Mouse (Mus musculus) lung, adult 18-20 months (tissue): ENCODE measurements around the gene Qsox2.

ENCODE experiments used
- DNase-seq, 2 experiments: peaks; one replicate each; pipeline ENCODE4 v3.0.0; 2022; ENCODE audit warnings: mixed read lengths in 2 of 2

Gene Qsox2

GRCm38 (mm10) chr2:26237290-26237782, at the start of gene Qsox2:
TSS of gene Qsox2 (minus strand) at chr2:26237525.
- DNase-seq, result peak; percentile 92 to 96

GRCm38 (mm10) chr2:26286391-26286790, 49.1 kb upstream of the Qsox2 start:
- DNase-seq, result no peak

GRCm38 (mm10) chr2:26285804-26286203, 48.5 kb upstream of the Qsox2 start:
- no peak for DNase-seq

GRCm38 (mm10) chr2:26280594-26280993, 43.3 kb upstream of the Qsox2 start:
- no peak for DNase-seq

GRCm38 (mm10) chr2:26279712-26280111, 42.4 kb upstream of the Qsox2 start:
- no peak for DNase-seq

- peak; percentile 33 to 56 for DNase-seq
Measured at GRCm38 (mm10) chr2:26273611-26274010, 36.3 kb upstream of the Qsox2 start.

- no peak for DNase-seq
Measured at GRCm38 (mm10) chr2:26268216-26268615, 30.9 kb upstream of the Qsox2 start.

GRCm38 (mm10) chr2:26266066-26266742, 28.9 kb upstream of the Qsox2 start:
- no peak for DNase-seq

GRCm38 (mm10) chr2:26265095-26265494, 27.8 kb upstream of the Qsox2 start:
- no peak for DNase-seq

GRCm38 (mm10) chr2:26264646-26265045, 27.3 kb upstream of the Qsox2 start:
- no peak for DNase-seq

GRCm38 (mm10) chr2:26257315-26258096, 20.2 kb upstream of the Qsox2 start:
- no peak for DNase-seq

- no peak for DNase-seq
Measured at GRCm38 (mm10) chr2:26254816-26255215, 17.5 kb upstream of the Qsox2 start.

- no peak for DNase-seq
Measured at GRCm38 (mm10) chr2:26252514-26253206, 15.3 kb upstream of the Qsox2 start.

GRCm38 (mm10) chr2:26247531-26247930, 10.2 kb upstream of the Qsox2 start:
- peak in 1 of 2 experiments; percentile 16 for DNase-seq

GRCm38 (mm10) chr2:26240841-26241240, 3.5 kb upstream of the Qsox2 start:
- DNase-seq, result no peak

- peak in 1 of 2 experiments; percentile 25 for DNase-seq
Measured at GRCm38 (mm10) chr2:26240330-26240729, 3.0 kb upstream of the Qsox2 start.

- DNase-seq, result no peak
Measured at GRCm38 (mm10) chr2:26236681-26237289, 540 bp downstream of the Qsox2 start.

GRCm38 (mm10) chr2:26234771-26235170, 2.6 kb downstream of the Qsox2 start:
- DNase-seq, result no peak

GRCm38 (mm10) chr2:26234253-26234652, 3.1 kb downstream of the Qsox2 start:
- no peak for DNase-seq

GRCm38 (mm10) chr2:26231366-26231765, 6.0 kb downstream of the Qsox2 start:
- no peak for DNase-seq

GRCm38 (mm10) chr2:26230253-26230652, 7.1 kb downstream of the Qsox2 start:
- DNase-seq, result no peak

GRCm38 (mm10) chr2:26227788-26228187, 9.5 kb downstream of the Qsox2 start:
- peak; percentile 35 to 44 for DNase-seq

GRCm38 (mm10) chr2:26225242-26225641, 12.1 kb downstream of the Qsox2 start:
- DNase-seq, result no peak
